Mouse (Mus musculus): ENCODE measurements around the gene Dynlt1b. TPM values are rescaled to one million over a fixed set of nuclear protein-coding genes. Genes with fewer than 3 reads are reported as not detected.
"Not testable (repeated sequence)": the region's sequence is repeated elsewhere in the genome, so short reads cannot be mapped to it uniquely, and the experiment has no call there.

Gene Dynlt1b
- polyA plus RNA-seq, 1 experiment from 2014 or later = 393 TPM

GRCm38 (mm10) chr17:6425325-6425724, 4.6 kb upstream of the Dynlt1b start:
- ATAC-seq (ENCODE audit: extremely low read depth, insufficient number of reproducible peaks, low FRiP score, low TSS enrichment); H3K27ac ChIP-seq (replicated peaks); H3K27me3 ChIP-seq (replicated peaks); H3K4me3 ChIP-seq; H3K9me3 ChIP-seq; H3K9ac ChIP-seq; H3K4me2 ChIP-seq; H3K36me3 ChIP-seq: not testable (repeated sequence)
- WGBS = 78% methylated on average over 3 of the region's 3 CpGs
- peaks cover 10% of the 10 kb centered on the region for H3K4me1 ChIP-seq

GRCm38 (mm10) chr17:6426869-6427268, 3.0 kb upstream of the Dynlt1b start:
- H3K36me3 ChIP-seq; H3K9ac ChIP-seq; H3K27ac ChIP-seq (replicated peaks); H3K4me3 ChIP-seq; H3K27me3 ChIP-seq (replicated peaks); ATAC-seq (ENCODE audit: extremely low read depth, insufficient number of reproducible peaks, low FRiP score, low TSS enrichment); H3K9me3 ChIP-seq; H3K4me2 ChIP-seq: not testable (repeated sequence)
- peaks cover 15% of the 10 kb centered on the region for H3K4me1 ChIP-seq
- 61% methylated on average over 6 of the region's 8 CpGs for WGBS

GRCm38 (mm10) chr17:6428926-6429325, 986 bp upstream of the Dynlt1b start:
- H3K27ac ChIP-seq (replicated peaks); H3K27me3 ChIP-seq (replicated peaks); H3K4me2 ChIP-seq; ATAC-seq (ENCODE audit: extremely low read depth, insufficient number of reproducible peaks, low FRiP score, low TSS enrichment); H3K9ac ChIP-seq; H3K9me3 ChIP-seq; H3K4me3 ChIP-seq: not testable (repeated sequence)
- Histone ChIP-seq H3K36me3 (peaks cover 13% of the 10 kb centered on the region), H3K4me1 (peaks cover 15% of the 10 kb centered on the region)
- WGBS = 72% methylated on average over 2 of the region's 2 CpGs

GRCm38 (mm10) chr17:6430410-6431001, 594 bp downstream of the Dynlt1b start:
- Histone ChIP-seq H3K4me3 (peak overlapping the region; percentile 50), H3K4me2 (peak overlapping the region; percentile 67), H3K27ac (replicated peaks) (peak overlapping the region; percentile 48), H3K9ac (peak overlapping the region; percentile 73), H3K36me3 (peaks cover 14% of the 10 kb centered on the region)
- WGBS = 6% methylated on average over 9 of the region's 9 CpGs
- not testable (repeated sequence) for H3K4me1 ChIP-seq; H3K9me3 ChIP-seq; ATAC-seq (ENCODE audit: extremely low read depth, insufficient number of reproducible peaks, low FRiP score, low TSS enrichment); H3K27me3 ChIP-seq (replicated peaks)

- H3K27ac ChIP-seq (replicated peaks); H3K4me2 ChIP-seq; ATAC-seq (ENCODE audit: extremely low read depth, insufficient number of reproducible peaks, low FRiP score, low TSS enrichment); H3K4me3 ChIP-seq; H3K4me1 ChIP-seq; H3K9me3 ChIP-seq; H3K9ac ChIP-seq; H3K27me3 ChIP-seq (replicated peaks): not testable (repeated sequence)
- peaks cover 20% of the 10 kb centered on the region for H3K36me3 ChIP-seq
- WGBS = 87% methylated on average over 3 of the region's 4 CpGs
These were observed 2.5 kb downstream of the Dynlt1b start for GRCm38 (mm10) chr17:6432456-6432855.

- not testable (repeated sequence) for ATAC-seq (ENCODE audit: extremely low read depth, insufficient number of reproducible peaks, low FRiP score, low TSS enrichment); H3K27ac ChIP-seq (replicated peaks); H3K4me1 ChIP-seq; H3K27me3 ChIP-seq (replicated peaks); H3K4me2 ChIP-seq; H3K4me3 ChIP-seq; H3K9ac ChIP-seq; H3K9me3 ChIP-seq
- 79% methylated on average over 3 of the region's 3 CpGs for WGBS
- peaks cover 25% of the 10 kb centered on the region for H3K36me3 ChIP-seq
These were observed 3.8 kb downstream of the Dynlt1b start for GRCm38 (mm10) chr17:6433691-6434090.

GRCm38 (mm10) chr17:6438080-6438479, 8.2 kb downstream of the Dynlt1b start:
- ATAC-seq (ENCODE audit: extremely low read depth, insufficient number of reproducible peaks, low FRiP score, low TSS enrichment); H3K27ac ChIP-seq (replicated peaks); H3K4me3 ChIP-seq; H3K4me1 ChIP-seq; H3K9ac ChIP-seq; H3K27me3 ChIP-seq (replicated peaks); H3K9me3 ChIP-seq; H3K4me2 ChIP-seq: not testable (repeated sequence)
- H3K36me3 ChIP-seq = peaks cover 49% of the 10 kb centered on the region
- WGBS = 82% methylated on average over 6 of the region's 6 CpGs

GRCm38 (mm10) chr17:6439913-6440312, 10.0 kb downstream of the Dynlt1b start:
- not testable (repeated sequence) for H3K4me1 ChIP-seq; H3K27ac ChIP-seq (replicated peaks); H3K9me3 ChIP-seq; H3K27me3 ChIP-seq (replicated peaks); ATAC-seq (ENCODE audit: extremely low read depth, insufficient number of reproducible peaks, low FRiP score, low TSS enrichment); H3K9ac ChIP-seq; H3K4me2 ChIP-seq; H3K4me3 ChIP-seq
- H3K36me3 ChIP-seq = peaks cover 47% of the 10 kb centered on the region
- 87% methylated on average over 11 of the region's 13 CpGs for WGBS

GRCm38 (mm10) chr17:6440493-6441077, 10.7 kb downstream of the Dynlt1b start:
- ATAC-seq (ENCODE audit: extremely low read depth, insufficient number of reproducible peaks, low FRiP score, low TSS enrichment); H3K27me3 ChIP-seq (replicated peaks); H3K9me3 ChIP-seq; H3K4me1 ChIP-seq; H3K4me2 ChIP-seq; H3K27ac ChIP-seq (replicated peaks); H3K4me3 ChIP-seq; H3K9ac ChIP-seq: not testable (repeated sequence)
- WGBS = 86% methylated on average over 13 of the region's 13 CpGs
- peaks cover 47% of the 10 kb centered on the region for H3K36me3 ChIP-seq

- not testable (repeated sequence) for H3K4me1 ChIP-seq; H3K4me2 ChIP-seq; H3K27ac ChIP-seq (replicated peaks); H3K4me3 ChIP-seq; H3K27me3 ChIP-seq (replicated peaks); H3K9me3 ChIP-seq; H3K9ac ChIP-seq; ATAC-seq (ENCODE audit: extremely low read depth, insufficient number of reproducible peaks, low FRiP score, low TSS enrichment)
- H3K36me3 ChIP-seq = peaks cover 50% of the 10 kb centered on the region
- WGBS = 81% methylated on average over 5 of the region's 5 CpGs
These were observed 11.3 kb downstream of the Dynlt1b start for GRCm38 (mm10) chr17:6441254-6441653.

GRCm38 (mm10) chr17:6442513-6442912, 12.6 kb downstream of the Dynlt1b start:
- not testable (repeated sequence) for ATAC-seq (ENCODE audit: extremely low read depth, insufficient number of reproducible peaks, low FRiP score, low TSS enrichment); H3K4me3 ChIP-seq; H3K4me2 ChIP-seq; H3K27ac ChIP-seq (replicated peaks); H3K9me3 ChIP-seq; H3K4me1 ChIP-seq; H3K9ac ChIP-seq; H3K27me3 ChIP-seq (replicated peaks)
- WGBS = 77% methylated on average over 7 of the region's 7 CpGs
- H3K36me3 ChIP-seq = peaks cover 45% of the 10 kb centered on the region
